Mouse (Mus musculus) intestine, embryonic 15.5 days (tissue): ENCODE results near the gene Dlg2. TPM values are rescaled to one million over a fixed set of nuclear protein-coding genes. Genes with fewer than 3 reads are reported as not detected.

Experiments used
- ATAC-seq: fragments of 200-750 bp; cut with Nextera tagmentation; 2 replicates; pipeline ENCODE4 v1.8.0; 2017; ENCODE audit warnings: moderate TSS enrichment, moderate library complexity
- H3K27ac ChIP-seq: fragments of 300-500 bp; sonication (generic); 2 replicates; pipeline ENCODE4 v1.5.1; 2015; ENCODE audit warnings: mild to moderate bottlenecking, inconsistent platforms
- H3K27me3 ChIP-seq: fragments of 300-500 bp; sonication (generic); replicated peaks from 2 replicates; pipeline ENCODE4 v1.6.1; 2015; ENCODE audit warnings: inconsistent platforms
- H3K36me3 ChIP-seq: fragments of 300-500 bp; sonication (generic); 2 replicates; pipeline ENCODE4 v1.6.1; 2015; ENCODE audit warnings: inconsistent platforms
- H3K4me1 ChIP-seq: fragments of 300-500 bp; sonication (generic); replicated peaks from 2 replicates; pipeline ENCODE4 v1.6.1; 2015; ENCODE audit warnings: inconsistent platforms
- H3K4me2 ChIP-seq: fragments of 300-500 bp; sonication (generic); replicated peaks from 2 replicates; pipeline ENCODE4 v1.6.1; 2015; ENCODE audit warnings: mild to moderate bottlenecking, inconsistent platforms
- H3K4me3 ChIP-seq: fragments of 300-500 bp; sonication (generic); replicated peaks from 2 replicates; pipeline ENCODE4 v1.5.1; 2015; ENCODE audit warnings: inconsistent platforms
- H3K9ac ChIP-seq: fragments of 300-500 bp; sonication (generic); 2 replicates; pipeline ENCODE4 v1.6.1; 2015; ENCODE audit warnings: inconsistent platforms
- H3K9me3 ChIP-seq: fragments of 300-500 bp; sonication (generic); 2 replicates; pipeline ENCODE4 v1.6.1; 2016; ENCODE audit warnings: inconsistent platforms
- WGBS: fragments of 180-500 bp; shearing (Covaris S2); methylation state at CpG from one replicate; pipeline ENCODE4 v1.1.7; 2015; 5-methylcytosine and 5-hydroxymethylcytosine counted together
- polyA plus RNA-seq: library from polyadenylated mRNA; unstranded; fragments of >200 nt; fragmentation: Nextera tagmentation; extraction: Ambion mirVana; gene quantifications from 2 replicates; pipeline ENCODE4 v1.2.1, GENCODE M21; 2015

Gene Dlg2
- polyA plus RNA-seq, 1 experiment from 2014 or later = 4.8 TPM

DNA sequence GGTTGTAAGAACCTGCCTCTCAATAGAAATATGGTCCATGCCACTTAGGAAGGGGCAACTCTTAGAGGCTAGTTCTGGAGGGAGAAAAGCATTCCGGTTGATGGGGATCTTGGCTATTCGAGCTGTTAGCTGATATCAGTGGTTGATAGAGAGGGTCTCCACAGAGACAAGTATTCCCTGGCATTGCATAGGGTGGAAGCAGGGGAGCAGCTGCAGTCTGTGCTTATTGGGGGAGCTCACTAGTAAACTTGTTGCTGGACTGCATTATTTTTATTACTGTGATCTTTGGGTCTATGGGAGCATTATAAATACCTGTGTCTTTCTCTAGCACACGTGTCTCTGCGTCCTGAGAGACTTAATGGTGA lies 1066.8 kb downstream of the Dlg2 start:
- H3K4me2 ChIP-seq = peak overlapping the region; percentile 69
- no peak overlapping the region for H3K9ac ChIP-seq
- no peak for ATAC-seq
- H3K27me3 ChIP-seq = no peaks in the 10 kb centered on the region
- H3K4me3 ChIP-seq = peak overlapping the region; percentile 32
- no peaks in the 10 kb centered on the region for H3K9me3 ChIP-seq
- 39% methylated on average over 4 of the region's 4 CpGs for WGBS
- no peaks in the 10 kb centered on the region for H3K4me1 ChIP-seq
- no peak overlapping the region for H3K27ac ChIP-seq
- no peaks in the 10 kb centered on the region for H3K36me3 ChIP-seq

- Histone ChIP-seq H3K36me3 (no peaks in the 10 kb centered on the region), H3K4me2 (no peak overlapping the region), H3K9me3 (no peaks in the 10 kb centered on the region), H3K9ac (no peak overlapping the region), H3K4me3 (no peak overlapping the region), H3K27me3 (no peaks in the 10 kb centered on the region), H3K4me1 (no peaks in the 10 kb centered on the region), H3K27ac (no peak overlapping the region)
- ATAC-seq = no peak
- WGBS = 64% methylated on average over 3 of the region's 3 CpGs
These were observed 1068.1 kb downstream of the Dlg2 start for GRCm38 (mm10) chr7:91544600-91544999.

- Histone ChIP-seq H3K4me1 (no peaks in the 10 kb centered on the region), H3K9ac (no peak overlapping the region), H3K4me3 (no peak overlapping the region), H3K27me3 (no peaks in the 10 kb centered on the region), H3K9me3 (no peaks in the 10 kb centered on the region), H3K27ac (no peak overlapping the region), H3K4me2 (no peak overlapping the region), H3K36me3 (no peaks in the 10 kb centered on the region)
- WGBS = 57% methylated on average over 1 of the region's 1 CpGs
- no peak for ATAC-seq
These were observed 1072.3 kb downstream of the Dlg2 start for GRCm38 (mm10) chr7:91548796-91549195.

- Histone ChIP-seq H3K4me3 (no peak overlapping the region), H3K4me2 (no peak overlapping the region), H3K36me3 (no peaks in the 10 kb centered on the region), H3K4me1 (no peaks in the 10 kb centered on the region), H3K9me3 (no peaks in the 10 kb centered on the region), H3K27ac (no peak overlapping the region), H3K9ac (no peak overlapping the region), H3K27me3 (no peaks in the 10 kb centered on the region)
- no peak for ATAC-seq
These were observed 1081.1 kb downstream of the Dlg2 start for GRCm38 (mm10) chr7:91557582-91557981.

DNA sequence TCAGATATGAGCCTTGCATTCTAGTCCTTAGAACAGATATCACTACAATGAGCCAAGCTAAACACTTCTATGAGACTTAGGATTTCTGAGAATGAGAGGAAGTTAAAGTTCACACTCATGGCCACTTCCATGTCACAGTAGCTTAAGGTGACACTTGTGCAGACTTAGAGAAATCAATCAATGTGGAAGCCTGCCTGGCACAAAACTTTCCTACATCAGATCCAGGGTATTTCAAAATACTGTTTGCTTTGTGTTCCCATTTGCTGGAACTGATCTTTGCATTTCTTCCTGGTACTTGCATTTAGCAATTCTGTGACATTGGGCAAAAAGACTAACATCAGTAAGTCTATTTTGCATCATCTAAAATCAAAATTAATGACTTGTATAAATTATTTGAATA lies 1091.0 kb downstream of the Dlg2 start:
- no peaks in the 10 kb centered on the region for H3K9me3 ChIP-seq
- no peak for ATAC-seq
- H3K9ac ChIP-seq = no peak overlapping the region
- H3K27me3 ChIP-seq = no peaks in the 10 kb centered on the region
- no peak overlapping the region for H3K4me3 ChIP-seq
- no peak overlapping the region for H3K27ac ChIP-seq
- no peaks in the 10 kb centered on the region for H3K36me3 ChIP-seq
- no peak overlapping the region for H3K4me2 ChIP-seq
- H3K4me1 ChIP-seq = no peaks in the 10 kb centered on the region

- H3K27me3 ChIP-seq = no peaks in the 10 kb centered on the region
- ATAC-seq = no peak
- H3K36me3 ChIP-seq = no peaks in the 10 kb centered on the region
- no peak overlapping the region for H3K9ac ChIP-seq
- H3K4me1 ChIP-seq = no peaks in the 10 kb centered on the region
- H3K4me3 ChIP-seq = no peak overlapping the region
- no peak overlapping the region for H3K27ac ChIP-seq
- H3K9me3 ChIP-seq = no peaks in the 10 kb centered on the region
- no peak overlapping the region for H3K4me2 ChIP-seq
- 83% methylated on average over 2 of the region's 2 CpGs for WGBS
These were observed 1094.5 kb downstream of the Dlg2 start for GRCm38 (mm10) chr7:91570969-91571368.

DNA sequence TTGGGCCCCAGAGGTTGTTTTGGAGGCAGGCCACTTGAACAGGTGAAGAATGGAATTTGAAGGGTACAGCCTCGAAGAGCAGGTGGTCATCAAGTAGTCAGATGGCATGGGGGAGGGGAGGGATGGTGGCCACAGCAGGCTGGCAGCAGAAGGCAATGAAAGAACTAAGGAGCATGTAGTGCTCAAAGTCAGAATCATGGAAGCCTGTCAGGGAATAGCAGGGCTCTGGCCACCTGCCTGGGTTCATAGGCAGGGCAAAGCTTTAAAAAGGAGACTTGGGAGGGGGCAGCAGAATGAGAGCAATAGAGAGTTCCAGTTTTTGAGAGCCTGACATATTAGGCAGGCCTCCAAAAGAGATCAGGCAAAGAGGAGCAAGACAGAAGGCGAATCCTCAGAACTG lies 1096.2 kb downstream of the Dlg2 start:
- Histone ChIP-seq H3K9ac (no peak overlapping the region), H3K36me3 (no peaks in the 10 kb centered on the region), H3K27ac (no peak overlapping the region), H3K27me3 (no peaks in the 10 kb centered on the region), H3K4me3 (no peak overlapping the region), H3K9me3 (no peaks in the 10 kb centered on the region), H3K4me2 (no peak overlapping the region), H3K4me1 (no peaks in the 10 kb centered on the region)
- WGBS = 73% methylated on average over 2 of the region's 2 CpGs
- ATAC-seq = no peak

GRCm38 (mm10) chr7:91573321-91573720 lies 1096.8 kb downstream of the Dlg2 start:
- no peak for ATAC-seq
- no peaks in the 10 kb centered on the region for H3K36me3 ChIP-seq
- H3K9ac ChIP-seq = no peak overlapping the region
- H3K27ac ChIP-seq = no peak overlapping the region
- no peak overlapping the region for H3K4me2 ChIP-seq
- no peaks in the 10 kb centered on the region for H3K9me3 ChIP-seq
- H3K27me3 ChIP-seq = no peaks in the 10 kb centered on the region
- no peak overlapping the region for H3K4me3 ChIP-seq
- H3K4me1 ChIP-seq = no peaks in the 10 kb centered on the region

GRCm38 (mm10) chr7:91576216-91576615 lies 1099.7 kb downstream of the Dlg2 start:
- ATAC-seq = no peak
- H3K4me2 ChIP-seq = no peak overlapping the region
- H3K4me3 ChIP-seq = no peak overlapping the region
- no peaks in the 10 kb centered on the region for H3K9me3 ChIP-seq
- no peak overlapping the region for H3K27ac ChIP-seq
- H3K36me3 ChIP-seq = no peaks in the 10 kb centered on the region
- WGBS = 78% methylated on average over 6 of the region's 6 CpGs
- H3K4me1 ChIP-seq = no peaks in the 10 kb centered on the region
- no peaks in the 10 kb centered on the region for H3K27me3 ChIP-seq
- no peak overlapping the region for H3K9ac ChIP-seq

- H3K4me2 ChIP-seq = no peak overlapping the region
- H3K27me3 ChIP-seq = no peaks in the 10 kb centered on the region
- WGBS = 71% methylated on average over 2 of the region's 2 CpGs
- H3K4me1 ChIP-seq = no peaks in the 10 kb centered on the region
- no peak overlapping the region for H3K9ac ChIP-seq
- no peak for ATAC-seq
- H3K36me3 ChIP-seq = no peaks in the 10 kb centered on the region
- H3K27ac ChIP-seq = no peak overlapping the region
- no peaks in the 10 kb centered on the region for H3K9me3 ChIP-seq
- H3K4me3 ChIP-seq = no peak overlapping the region
These were observed 1105.7 kb downstream of the Dlg2 start for GRCm38 (mm10) chr7:91582203-91582602.

DNA sequence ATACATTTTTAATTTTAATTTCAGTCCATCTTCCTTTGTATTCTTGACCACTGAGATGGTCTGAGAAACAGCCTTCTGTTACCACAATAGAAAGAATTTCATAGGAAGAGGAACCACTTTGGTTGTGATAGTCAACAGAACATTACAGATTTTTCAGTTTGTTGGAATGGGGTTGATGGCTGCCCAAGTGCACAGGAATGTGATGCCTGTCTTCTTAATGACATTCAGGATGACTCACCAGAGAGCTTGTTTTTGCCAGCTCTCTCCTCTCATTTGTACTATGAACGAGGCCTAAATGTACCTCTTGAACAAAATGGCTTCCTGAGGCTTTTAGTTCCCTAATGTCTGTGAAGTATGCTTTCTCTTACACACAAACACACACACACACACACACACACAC lies 1107.1 kb downstream of the Dlg2 start:
- Histone ChIP-seq H3K9ac (no peak overlapping the region), H3K27me3 (no peaks in the 10 kb centered on the region), H3K27ac (no peak overlapping the region), H3K36me3 (no peaks in the 10 kb centered on the region), H3K4me1 (no peaks in the 10 kb centered on the region), H3K4me2 (no peak overlapping the region), H3K9me3 (no peaks in the 10 kb centered on the region), H3K4me3 (no peak overlapping the region)
- WGBS = 48% methylated on average over 1 of the region's 1 CpGs
- ATAC-seq = no peak

DNA sequence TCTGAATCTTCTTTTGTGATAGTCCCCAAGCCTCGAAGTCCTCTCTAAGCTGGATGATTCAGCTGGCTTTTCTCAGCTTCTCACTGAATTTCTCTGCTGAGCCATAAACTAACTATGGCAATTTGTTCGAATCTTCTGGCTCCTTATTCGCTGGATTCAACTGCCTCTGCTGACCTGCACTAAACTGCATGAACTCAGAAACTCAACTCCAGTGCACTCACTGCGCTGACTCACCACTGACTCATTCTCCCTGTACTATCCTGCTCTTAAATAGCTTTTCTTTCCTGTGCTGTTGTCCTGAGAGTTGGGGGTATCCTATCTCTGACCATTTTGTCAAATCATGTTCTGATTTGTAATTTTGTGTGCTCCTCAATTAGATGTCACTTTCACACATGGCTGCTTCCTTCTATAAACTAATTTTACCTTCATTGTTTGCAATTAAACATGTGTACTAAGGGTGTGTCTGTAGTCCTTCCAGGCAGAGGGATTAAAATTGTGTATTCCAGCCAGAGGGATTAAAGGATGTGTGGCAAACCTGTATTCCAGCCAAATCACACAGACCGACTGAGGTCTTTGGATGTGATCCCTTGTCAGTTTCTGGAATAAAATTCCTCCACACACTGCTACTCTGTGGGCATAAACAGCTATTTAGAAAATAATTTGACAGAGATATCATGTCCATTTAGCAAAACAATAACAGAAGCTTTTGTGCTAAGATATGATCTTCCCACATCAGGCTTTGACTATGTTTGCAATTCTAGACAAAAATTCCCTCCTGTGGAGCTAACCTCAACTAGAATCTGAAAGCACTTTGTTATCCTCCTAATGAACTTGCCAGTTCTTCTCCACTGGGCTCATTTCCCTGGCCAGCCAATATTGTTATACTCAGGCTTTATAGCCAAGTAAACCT lies 1115.0 kb downstream of the Dlg2 start:
- no peak for ATAC-seq
- Histone ChIP-seq H3K27me3 (no peaks in the 10 kb centered on the region), H3K4me3 (no peak overlapping the region), H3K9ac (no peak overlapping the region), H3K4me1 (no peaks in the 10 kb centered on the region), H3K4me2 (no peak overlapping the region), H3K27ac (no peak overlapping the region), H3K9me3 (no peaks in the 10 kb centered on the region), H3K36me3 (no peaks in the 10 kb centered on the region)
- WGBS = 66% methylated on average over 5 of the region's 5 CpGs

GRCm38 (mm10) chr7:91598549-91598948 lies 1122.1 kb downstream of the Dlg2 start:
- H3K9me3 ChIP-seq = no peaks in the 10 kb centered on the region
- 66% methylated on average over 4 of the region's 4 CpGs for WGBS
- H3K9ac ChIP-seq = no peak overlapping the region
- no peaks in the 10 kb centered on the region for H3K27me3 ChIP-seq
- no peak for ATAC-seq
- no peak overlapping the region for H3K27ac ChIP-seq
- no peaks in the 10 kb centered on the region for H3K36me3 ChIP-seq
- H3K4me3 ChIP-seq = no peak overlapping the region
- no peak overlapping the region for H3K4me2 ChIP-seq
- H3K4me1 ChIP-seq = no peaks in the 10 kb centered on the region
